10 mouse cellular contexts compared by ENCODE assay signal in genomic region chr17:84274999-84275398, GRCm38 (mm10).
DNase-seq lines count a peak whose midpoint lies in the region; ATAC-seq and TF ChIP-seq lines count a peak whose summit lies in the region.
"Had no signal": no experiment of that assay in that cellular context is flagged by ENCODE, and none has a peak within 500 bp of the region (broad histone marks: within the 10 kb centered on the region; RNA-seq: fewer than 3 reads in every experiment).

No protein-coding gene starts in this region.

- no peak overlapping the region for H3K27ac ChIP-seq in liver, embryonic 13.5 days
- no peak overlapping the region for H3K27ac ChIP-seq in liver, embryonic 11.5 days (ENCODE audit: low read depth, low read length)
- H3K27ac ChIP-seq in forebrain, postnatal 0 days (ENCODE audit: low read depth, low read length): peak overlapping the region; percentile 31; the same call in 1 of the 2 replicates
- H3K27ac ChIP-seq in hindbrain, embryonic 15.5 days (replicated peaks): peak overlapping the region; percentile 62
- peak overlapping the region; percentile 78 for H3K27ac ChIP-seq in neural tube, embryonic 15.5 days (replicated peaks)
- H3K27ac ChIP-seq: liver, embryonic 14.5 days had no signal

- WGBS in liver, embryonic 13.5 days (ENCODE audit: insufficient replicate concordance): 77% methylated on average over 3 of the region's 3 CpGs
- WGBS in liver, embryonic 11.5 days: 85% methylated on average over 3 of the region's 3 CpGs
- WGBS in forebrain, postnatal 0 days: 73% methylated on average over 3 of the region's 3 CpGs
- 59% methylated on average over 3 of the region's 3 CpGs for WGBS in hindbrain, embryonic 15.5 days
- WGBS in neural tube, embryonic 15.5 days: 73% methylated on average over 3 of the region's 3 CpGs

- no peak for DNase-seq in liver, embryonic 13.5 days
- DNase-seq in liver, embryonic 11.5 days (ENCODE audit: low spot score): no peak
- no peak for DNase-seq in forebrain, postnatal 0 days
- no peak for DNase-seq in frontal cortex, postnatal 25 days (ENCODE audit: low spot score in 2 of 2)
- DNase-seq in urinary bladder, adult 2 months (ENCODE audit: low spot score): no peak
- DNase-seq: adrenal gland, postnatal 10 days; kidney, adult 9 months had no signal

- H3K4me2 ChIP-seq in liver, embryonic 13.5 days: no peak overlapping the region
- no peak overlapping the region for H3K4me2 ChIP-seq in liver, embryonic 11.5 days
- no peak overlapping the region for H3K4me2 ChIP-seq in forebrain, postnatal 0 days (ENCODE audit: low read depth)
- no peak overlapping the region for H3K4me2 ChIP-seq in hindbrain, embryonic 15.5 days
- H3K4me2 ChIP-seq in neural tube, embryonic 15.5 days: no peak overlapping the region

- H3K4me1 ChIP-seq in liver, embryonic 13.5 days (replicated peaks): peaks cover 15% of the 10 kb centered on the region
- H3K4me1 ChIP-seq in liver, embryonic 11.5 days (replicated peaks; ENCODE audit: control insufficient read depth, insufficient read depth, low read length): no peaks in the 10 kb centered on the region; the same call in 1 of the 2 replicates
- no peaks in the 10 kb centered on the region for H3K4me1 ChIP-seq in forebrain, postnatal 0 days (ENCODE audit: insufficient read depth)
- H3K4me1 ChIP-seq in hindbrain, embryonic 15.5 days (replicated peaks): peaks cover 18% of the 10 kb centered on the region
- H3K4me1 ChIP-seq in neural tube, embryonic 15.5 days: peaks cover 25% of the 10 kb centered on the region

- no peak overlapping the region for H3K4me3 ChIP-seq in liver, embryonic 13.5 days (replicated peaks)
- no peak overlapping the region for H3K4me3 ChIP-seq in liver, embryonic 11.5 days (ENCODE audit: low read depth, low read length)
- no peak overlapping the region for H3K4me3 ChIP-seq in forebrain, postnatal 0 days (ENCODE audit: low read depth, low read length)
- H3K4me3 ChIP-seq in hindbrain, embryonic 15.5 days: no peak overlapping the region
- H3K4me3 ChIP-seq in neural tube, embryonic 15.5 days (replicated peaks): no peak overlapping the region

- no peak overlapping the region for H3K9ac ChIP-seq in liver, embryonic 13.5 days
- H3K9ac ChIP-seq in liver, embryonic 11.5 days (ENCODE audit: low read depth, low read length): no peak overlapping the region
- H3K9ac ChIP-seq in forebrain, postnatal 0 days: no peak overlapping the region
- no peak overlapping the region for H3K9ac ChIP-seq in hindbrain, embryonic 15.5 days
- H3K9ac ChIP-seq in neural tube, embryonic 15.5 days (replicated peaks): no peak overlapping the region
- H3K9ac ChIP-seq: liver, embryonic 14.5 days had no signal

- TF ChIP-seq CTCF in forebrain, postnatal 0 days (IDR thresholded peaks at IDR 0.05; ENCODE audit: low read depth): no peak

- no peaks in the 10 kb centered on the region for H3K9me3 ChIP-seq in liver, embryonic 13.5 days (replicated peaks)
- no peaks in the 10 kb centered on the region for H3K9me3 ChIP-seq in liver, embryonic 11.5 days (ENCODE audit: control insufficient read depth, low read length)
- H3K9me3 ChIP-seq in forebrain, postnatal 0 days (ENCODE audit: low read length): no peaks in the 10 kb centered on the region
- H3K9me3 ChIP-seq in hindbrain, embryonic 15.5 days: no peaks in the 10 kb centered on the region
- H3K9me3 ChIP-seq in neural tube, embryonic 15.5 days (replicated peaks): no peaks in the 10 kb centered on the region

- H3K27me3 ChIP-seq in liver, embryonic 13.5 days: no peaks in the 10 kb centered on the region
- H3K27me3 ChIP-seq in liver, embryonic 11.5 days (replicated peaks; ENCODE audit: control insufficient read depth, insufficient read depth, low read length): no peaks in the 10 kb centered on the region
- no peaks in the 10 kb centered on the region for H3K27me3 ChIP-seq in forebrain, postnatal 0 days (ENCODE audit: insufficient read depth, low read length)
- no peaks in the 10 kb centered on the region for H3K27me3 ChIP-seq in hindbrain, embryonic 15.5 days
- H3K27me3 ChIP-seq in neural tube, embryonic 15.5 days (replicated peaks): no peaks in the 10 kb centered on the region

- ATAC-seq in liver, embryonic 13.5 days (ENCODE audit: low read depth): peak; percentile 43; the same call in 1 of the 2 replicates
- no peak for ATAC-seq in liver, embryonic 11.5 days (replicated peaks; ENCODE audit: low FRiP score)
- ATAC-seq in forebrain, postnatal 0 days: no peak
- no peak for ATAC-seq in hindbrain, embryonic 15.5 days (ENCODE audit: low FRiP score, low read depth)
- no peak for ATAC-seq in neural tube, embryonic 15.5 days (ENCODE audit: low FRiP score)

- H3K36me3 ChIP-seq in liver, embryonic 13.5 days: peaks cover 5% of the 10 kb centered on the region; the same call in 1 of the 2 replicates
- no peaks in the 10 kb centered on the region for H3K36me3 ChIP-seq in liver, embryonic 11.5 days (ENCODE audit: control insufficient read depth, insufficient read depth, low read length)
- H3K36me3 ChIP-seq in forebrain, postnatal 0 days (ENCODE audit: insufficient read depth): no peaks in the 10 kb centered on the region
- no peaks in the 10 kb centered on the region for H3K36me3 ChIP-seq in hindbrain, embryonic 15.5 days
- H3K36me3 ChIP-seq in neural tube, embryonic 15.5 days: no peaks in the 10 kb centered on the region

Comparison
In these comparisons a context has a peak if more than half of its experiments do, and no peak if none do; other contexts are left out.
1. H3K27ac ChIP-seq: peak in forebrain, postnatal 0 days (single experiment), hindbrain, embryonic 15.5 days (single experiment) and neural tube, embryonic 15.5 days (single experiment); none in liver, embryonic 13.5 days (single experiment) and liver, embryonic 11.5 days (single experiment).